Mouse (Mus musculus): Measurements from ENCODE around the gene Ano6. TPM values are rescaled to one million over a fixed set of nuclear protein-coding genes. Genes with fewer than 3 reads are reported as not detected.
"Not testable (repeated sequence)": the region's sequence is repeated elsewhere in the genome, so short reads cannot be mapped to it uniquely, and the experiment has no call there.

Gene Ano6
- polyA plus RNA-seq, 1 experiment: 54.5 TPM

DNA sequence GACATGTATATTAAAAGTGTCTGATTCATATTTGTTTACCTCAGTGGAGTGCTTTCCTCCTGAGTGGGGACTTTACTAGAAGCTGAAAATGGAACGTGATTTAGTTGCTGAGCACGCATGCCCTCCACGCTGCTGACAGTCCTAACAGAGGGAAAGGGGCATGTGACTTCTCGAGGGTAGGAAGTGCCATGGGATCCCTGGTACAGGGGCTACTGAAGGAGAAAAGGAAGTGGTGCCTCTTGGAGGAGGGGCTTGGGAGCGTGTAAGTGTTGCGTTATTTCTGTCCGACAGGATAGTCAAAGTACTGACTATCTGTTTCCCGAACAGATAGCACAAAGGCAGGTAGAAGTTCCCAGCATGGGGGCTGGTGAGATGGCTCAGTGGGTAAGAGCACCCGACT, 31.5 kb downstream of the Ano6 start:
- H3K27me3 ChIP-seq (ENCODE audit: control insufficient read depth, insufficient read depth, insufficient read length): no peaks in the 10 kb centered on the region
- no peak for TF ChIP-seq USF1 (IDR thresholded peaks at IDR 0.05; ENCODE audit: low read depth)
- TF ChIP-seq TCF3 (IDR thresholded peaks at IDR 0.05; ENCODE audit: insufficient read length, low read depth): no peak
- no peak for TF ChIP-seq REST (IDR thresholded peaks at IDR 0.05; ENCODE audit: insufficient read depth, insufficient read length)
- no peak for TF ChIP-seq POLR2AphosphoS2 (IDR thresholded peaks at IDR 0.05; ENCODE audit: insufficient read length, low read depth)
- no peak for TF ChIP-seq POLR2A (IDR thresholded peaks at IDR 0.05; ENCODE audit: insufficient read length, low read depth)
- no peak for TF ChIP-seq MYOG (IDR thresholded peaks at IDR 0.05; ENCODE audit: control insufficient read depth in 1 of 3, insufficient read depth in 1 of 3, insufficient read length in 2 of 3, low read depth in 2 of 3)
- no peak for TF ChIP-seq CEBPB (IDR thresholded peaks at IDR 0.05; ENCODE audit: insufficient read depth, poor library complexity, severe bottlenecking)
- no peak for TF ChIP-seq SRF (IDR thresholded peaks at IDR 0.05; ENCODE audit: control insufficient read depth, insufficient read length, low read depth)
- H3K4me2 ChIP-seq (ENCODE audit: low read depth): no peak overlapping the region

DNA sequence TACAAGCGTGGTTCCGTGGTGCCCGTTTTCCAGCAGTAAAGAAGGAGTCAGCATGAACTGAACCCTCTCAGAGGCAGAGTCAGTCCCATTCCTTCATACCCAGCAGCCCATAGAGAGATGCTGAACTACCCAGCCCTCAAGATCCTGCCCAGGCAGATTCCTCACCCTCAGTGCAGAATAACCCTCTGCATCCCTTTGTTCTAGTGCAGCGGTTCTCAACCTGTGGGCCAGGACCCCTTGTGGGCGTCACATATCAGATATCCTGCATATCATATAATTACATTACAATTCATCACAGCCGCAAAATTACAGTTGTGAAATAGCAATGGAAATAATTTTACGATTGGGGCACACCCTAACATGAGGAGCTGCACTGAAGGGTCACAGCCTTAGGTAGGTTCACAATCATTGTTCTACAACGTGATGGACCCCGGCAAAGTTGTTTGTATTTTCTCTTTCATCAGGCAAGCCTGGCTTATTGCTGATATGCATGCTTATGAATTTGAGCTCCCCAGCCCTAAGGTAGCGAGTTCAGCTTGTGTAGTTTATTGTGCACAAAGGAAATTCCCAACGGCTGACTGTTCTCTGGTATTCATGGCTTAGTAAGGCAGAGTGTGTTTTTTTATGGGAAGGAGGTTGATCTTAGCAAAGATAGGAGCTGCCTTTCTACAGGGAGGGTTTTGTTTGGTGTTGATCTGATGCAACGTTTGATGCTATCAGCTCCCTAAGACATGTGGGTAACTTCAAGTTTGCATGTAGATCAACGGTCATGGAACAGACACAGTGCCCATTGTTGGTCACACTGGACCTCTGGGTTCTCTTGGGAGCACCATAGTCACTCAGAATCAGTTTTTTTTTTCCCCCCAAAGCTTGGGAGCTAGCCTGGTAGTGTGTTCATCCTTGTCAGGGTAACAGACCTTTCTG, 33.0 kb downstream of the Ano6 start:
- no peak overlapping the region for H3ac ChIP-seq (ENCODE audit: control insufficient read depth, insufficient read length)
- no peaks in the 10 kb centered on the region for H3K27me3 ChIP-seq (ENCODE audit: control insufficient read depth, insufficient read depth, insufficient read length)
- H3K36me3 ChIP-seq (ENCODE audit: control insufficient read depth, insufficient read depth): peaks cover 20% of the 10 kb centered on the region
- peak overlapping the region; percentile 77 for H3K4me2 ChIP-seq (ENCODE audit: low read depth)
- H3K4me3 ChIP-seq: no peak overlapping the region
- peaks cover 66% of the 10 kb centered on the region for H3K79me2 ChIP-seq (ENCODE audit: control insufficient read depth, insufficient read depth)
- TF ChIP-seq E2F4 (IDR thresholded peaks at IDR 0.05; ENCODE audit: insufficient read depth) (no peak), CEBPB (IDR thresholded peaks at IDR 0.05; ENCODE audit: insufficient read depth, poor library complexity, severe bottlenecking) (peak; percentile 74)

More for the DNA sequence above, 31.5 kb downstream of the Ano6 start:
- no peak overlapping the region for H3ac ChIP-seq (ENCODE audit: control insufficient read depth, insufficient read length)
- no peak overlapping the region for H3K4me3 ChIP-seq
- peaks cover 20% of the 10 kb centered on the region for H3K36me3 ChIP-seq (ENCODE audit: control insufficient read depth, insufficient read depth)
- peaks cover 66% of the 10 kb centered on the region for H3K79me2 ChIP-seq (ENCODE audit: control insufficient read depth, insufficient read depth)

- no peak overlapping the region for H3ac ChIP-seq (ENCODE audit: control insufficient read depth, insufficient read length)
- TF ChIP-seq POLR2AphosphoS2 (IDR thresholded peaks at IDR 0.05; ENCODE audit: insufficient read length, low read depth) (no peak), CEBPB (IDR thresholded peaks at IDR 0.05; ENCODE audit: insufficient read depth, poor library complexity, severe bottlenecking) (no peak), USF1 (IDR thresholded peaks at IDR 0.05; ENCODE audit: low read depth) (no peak), POLR2A (IDR thresholded peaks at IDR 0.05; ENCODE audit: insufficient read length, low read depth) (no peak), TCF3 (IDR thresholded peaks at IDR 0.05; ENCODE audit: insufficient read length, low read depth) (no peak), SRF (IDR thresholded peaks at IDR 0.05; ENCODE audit: control insufficient read depth, insufficient read length, low read depth) (no peak), REST (IDR thresholded peaks at IDR 0.05; ENCODE audit: insufficient read depth, insufficient read length) (no peak), MAX (IDR thresholded peaks at IDR 0.05; ENCODE audit: low read depth) (no peak), E2F4 (IDR thresholded peaks at IDR 0.05; ENCODE audit: insufficient read depth) (no peak), TCF12 (IDR thresholded peaks at IDR 0.05; ENCODE audit: insufficient read depth, poor library complexity, severe bottlenecking) (no peak), MYOD1 (IDR thresholded peaks at IDR 0.05; ENCODE audit: control insufficient read depth in 1 of 3, insufficient read length in 2 of 3, low read depth in 2 of 3) (no peak), MYOG (IDR thresholded peaks at IDR 0.05; ENCODE audit: control insufficient read depth in 1 of 3, insufficient read depth in 1 of 3, insufficient read length in 2 of 3, low read depth in 2 of 3) (no peak)
- no peaks in the 10 kb centered on the region for H3K27me3 ChIP-seq (ENCODE audit: control insufficient read depth, insufficient read depth, insufficient read length)
- no peak overlapping the region for H3K4me3 ChIP-seq
- H3K36me3 ChIP-seq (ENCODE audit: control insufficient read depth, insufficient read depth): peaks cover 20% of the 10 kb centered on the region
- H3K79me2 ChIP-seq (ENCODE audit: control insufficient read depth, insufficient read depth): peaks cover 88% of the 10 kb centered on the region
- H3K4me2 ChIP-seq (ENCODE audit: low read depth): no peak overlapping the region
Observed at GRCm38 (mm10) chr15:95826516-95826915, 35.9 kb downstream of the Ano6 start.

DNA sequence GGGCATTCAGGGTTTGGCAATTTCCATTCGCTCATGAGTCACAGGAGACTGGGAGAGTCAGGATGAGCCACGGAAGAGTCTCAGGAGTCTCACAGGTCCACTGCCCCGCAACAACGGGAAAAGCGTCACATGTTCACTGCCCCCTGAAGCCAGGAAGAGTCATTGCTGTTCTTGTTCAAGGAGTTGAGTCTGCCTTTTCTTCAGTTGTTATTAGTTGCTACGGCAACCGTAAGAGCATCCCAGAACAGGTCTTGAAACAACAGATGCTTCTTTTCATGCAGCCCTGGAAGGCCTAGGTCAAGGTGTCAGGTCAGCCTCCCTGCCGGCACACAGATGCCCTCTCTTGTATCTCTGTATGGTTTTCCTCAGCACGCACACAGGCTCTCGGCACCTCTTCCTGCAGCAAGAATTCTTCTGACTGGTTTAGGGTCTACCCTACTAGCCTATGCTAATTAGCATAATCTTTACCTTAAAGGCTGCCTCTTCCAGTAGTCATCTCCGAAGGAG, 36.9 kb downstream of the Ano6 start:
- Histone ChIP-seq H3K36me3 (ENCODE audit: control insufficient read depth, insufficient read depth) (peaks cover 16% of the 10 kb centered on the region), H3K79me2 (ENCODE audit: control insufficient read depth, insufficient read depth) (peaks cover 88% of the 10 kb centered on the region), H3K4me3 (no peak overlapping the region), H3ac (ENCODE audit: control insufficient read depth, insufficient read length) (no peak overlapping the region), H3K27me3 (ENCODE audit: control insufficient read depth, insufficient read depth, insufficient read length) (no peaks in the 10 kb centered on the region), H3K4me2 (ENCODE audit: low read depth) (no peak overlapping the region)
- TF ChIP-seq TCF12 (IDR thresholded peaks at IDR 0.05; ENCODE audit: insufficient read depth, poor library complexity, severe bottlenecking) (no peak), REST (IDR thresholded peaks at IDR 0.05; ENCODE audit: insufficient read depth, insufficient read length) (no peak)

- Histone ChIP-seq H3K36me3 (ENCODE audit: control insufficient read depth, insufficient read depth) (peaks cover 16% of the 10 kb centered on the region), H3K79me2 (ENCODE audit: control insufficient read depth, insufficient read depth) (peaks cover 89% of the 10 kb centered on the region)
- H3K27me3 ChIP-seq (ENCODE audit: control insufficient read depth, insufficient read depth, insufficient read length); H3K4me3 ChIP-seq; H3K4me2 ChIP-seq (ENCODE audit: low read depth); H3ac ChIP-seq (ENCODE audit: control insufficient read depth, insufficient read length): not testable (repeated sequence)
Observed at GRCm38 (mm10) chr15:95828018-95828646, 37.5 kb downstream of the Ano6 start.

Measured in myocyte (in vitro differentiated cells).